In genomic region chr11:116531371-116532191, GRCm38 (mm10) we compare ENCODE assay signal across 8 mouse cellular contexts. TPM values are rescaled to one million over a fixed set of nuclear protein-coding genes. Genes with fewer than 3 reads are reported as not detected.
A peak's percentile ranks its signal among the peaks of the same experiment; 100 is the strongest.
DNase-seq lines count a peak whose midpoint lies in the region; ATAC-seq and TF ChIP-seq lines count a peak whose summit lies in the region.

No protein-coding gene starts in this region.

- WGBS in hindbrain, embryonic 11.5 days: 3% methylated on average over 48 of the region's 48 CpGs
- WGBS in liver, embryonic 15.5 days (ENCODE audit: insufficient replicate concordance): 3% methylated on average over 48 of the region's 48 CpGs
- 2% methylated on average over 48 of the region's 48 CpGs for WGBS in stomach, embryonic 16.5 days

- ATAC-seq in hindbrain, embryonic 11.5 days (ENCODE audit: low FRiP score): no peak
- ATAC-seq in liver, embryonic 15.5 days (ENCODE audit: insufficient read depth): no peak
- ATAC-seq in stomach, embryonic 16.5 days (ENCODE audit: insufficient read depth, low FRiP score): no peak

- H3K4me2 ChIP-seq in hindbrain, embryonic 11.5 days (replicated peaks; ENCODE audit: low read depth, low read length): peak overlapping the region; percentile 77
- peak overlapping the region; percentile 99 for H3K4me2 ChIP-seq in liver, embryonic 15.5 days
- H3K4me2 ChIP-seq in stomach, embryonic 16.5 days (ENCODE audit: low read depth, low read length): peak overlapping the region; percentile 97

- no peak for TF ChIP-seq CTCF in brain, embryonic 14.5 days (IDR thresholded peaks at IDR 0.05; ENCODE audit: borderline replicate concordance, extremely low read depth, insufficient read depth, insufficient read length)

- H3K27ac ChIP-seq in hindbrain, embryonic 11.5 days (ENCODE audit: low read depth, low read length): 0 out of 2 replicates have a peak overlapping the region, but pooled peaks have one; percentile 8
- peak overlapping the region; percentile 99 for H3K27ac ChIP-seq in liver, embryonic 15.5 days (replicated peaks)
- peak overlapping the region; percentile 41 for H3K27ac ChIP-seq in stomach, embryonic 16.5 days (ENCODE audit: low read length)

- peak overlapping the region; percentile 46 for H3K4me3 ChIP-seq in hindbrain, embryonic 11.5 days (ENCODE audit: low read depth, low read length)
- H3K4me3 ChIP-seq in liver, embryonic 15.5 days (replicated peaks): peak overlapping the region; percentile 76
- H3K4me3 ChIP-seq in stomach, embryonic 16.5 days (replicated peaks; ENCODE audit: low read length): peak overlapping the region; percentile 65

- H3K9me3 ChIP-seq in hindbrain, embryonic 11.5 days (ENCODE audit: control insufficient read depth, low read length): no peaks in the 10 kb centered on the region
- H3K9me3 ChIP-seq in liver, embryonic 15.5 days (replicated peaks): no peaks in the 10 kb centered on the region
- H3K9me3 ChIP-seq in stomach, embryonic 16.5 days (replicated peaks; ENCODE audit: control insufficient read depth, low read length): no peaks in the 10 kb centered on the region

- peak overlapping the region; percentile 3; the same call in 1 of the 2 replicates for H3K9ac ChIP-seq in hindbrain, embryonic 11.5 days (ENCODE audit: low read depth, low read length)
- H3K9ac ChIP-seq in liver, embryonic 15.5 days: peak overlapping the region; percentile 95
- H3K9ac ChIP-seq in stomach, embryonic 16.5 days (ENCODE audit: low read length): peak overlapping the region; percentile 78

- H3K4me1 ChIP-seq in hindbrain, embryonic 11.5 days (replicated peaks; ENCODE audit: control insufficient read depth, insufficient read depth, low read length): peaks cover 27% of the 10 kb centered on the region
- peaks cover 69% of the 10 kb centered on the region for H3K4me1 ChIP-seq in liver, embryonic 15.5 days (replicated peaks)
- peaks cover 35% of the 10 kb centered on the region for H3K4me1 ChIP-seq in stomach, embryonic 16.5 days (ENCODE audit: control insufficient read depth, insufficient read depth, low read length)

- TF ChIP-seq POLR2A in brain, embryonic 14.5 days (IDR thresholded peaks at IDR 0.05; ENCODE audit: borderline replicate concordance, extremely low read depth, insufficient read depth, insufficient read length, poor library complexity, severe bottlenecking): no peak

- DNase-seq in kidney, adult 18-20 months: peak; percentile 22
- DNase-seq in kidney, postnatal 25 days: no peak
- DNase-seq in brain, embryonic 14.5 days (ENCODE audit: low read depth): peak; percentile 20
- DNase-seq in hindbrain, embryonic 11.5 days (ENCODE audit: low spot score): peak; percentile 55
- no peak for DNase-seq in yolk sac, embryonic 10.5 days (ENCODE audit: low spot score)
- DNase-seq in adrenal gland, adult 18-20 months (ENCODE audit: low spot score in 2 of 2): no peak

- H3K36me3 ChIP-seq in hindbrain, embryonic 11.5 days (ENCODE audit: control insufficient read depth, insufficient read depth, low read length): no peaks in the 10 kb centered on the region
- H3K36me3 ChIP-seq in liver, embryonic 15.5 days (replicated peaks): peaks cover 21% of the 10 kb centered on the region
- no peaks in the 10 kb centered on the region for H3K36me3 ChIP-seq in stomach, embryonic 16.5 days (ENCODE audit: control insufficient read depth, insufficient read depth, low read length)

- H3K27me3 ChIP-seq in hindbrain, embryonic 11.5 days (ENCODE audit: control insufficient read depth, insufficient read depth, low read length): peaks cover 34% of the 10 kb centered on the region
- H3K27me3 ChIP-seq in liver, embryonic 15.5 days: peaks cover 68% of the 10 kb centered on the region
- H3K27me3 ChIP-seq in stomach, embryonic 16.5 days (ENCODE audit: control insufficient read depth, insufficient read depth, low read length): peaks cover 9% of the 10 kb centered on the region

RNA-seq across cellular contexts. Expression of gene Sphk1, which starts 0.9 kb away (rescaled TPM):
- polyA plus RNA-seq in brain, embryonic 14.5 days (2012; rRNA removed): 2.4 and 3.6 TPM in 2 replicates
- polyA plus RNA-seq in hindbrain, embryonic 11.5 days (2014; fragmentation: Nextera tagmentation; extraction: Ambion mirVana): 8.1 and 10.0 TPM in 2 replicates
- polyA plus RNA-seq in liver, embryonic 15.5 days (2015; fragmentation: Nextera tagmentation; extraction: Ambion mirVana): 28.8 and 32.7 TPM in 2 replicates
- polyA plus RNA-seq in stomach, embryonic 16.5 days (2015; fragmentation: Nextera tagmentation; extraction: Ambion mirVana): 12.4 and 15.3 TPM in 2 replicates
- total RNA-seq in adrenal gland, adult 18-20 months (2021): 1 to 10 TPM; 1.9 to 2.5 TPM

RNA-seq across cellular contexts. Expression of gene Prpsap1, which starts 37.6 kb away (rescaled TPM):
- polyA plus RNA-seq in brain, embryonic 14.5 days (2012; rRNA removed): 120 and 132 TPM in 2 replicates
- polyA plus RNA-seq in hindbrain, embryonic 11.5 days (2014; fragmentation: Nextera tagmentation; extraction: Ambion mirVana): 164 and 169 TPM in 2 replicates
- 45.1 and 49.0 TPM in 2 replicates for polyA plus RNA-seq in liver, embryonic 15.5 days (2015; fragmentation: Nextera tagmentation; extraction: Ambion mirVana)
- polyA plus RNA-seq in stomach, embryonic 16.5 days (2015; fragmentation: Nextera tagmentation; extraction: Ambion mirVana): 190 and 195 TPM in 2 replicates
- total RNA-seq in adrenal gland, adult 18-20 months (2021): 100 to 1,000 TPM in 1 of 2 experiments, 10 to 100 TPM in 1; 67.7 to 102 TPM

RNA-seq across cellular contexts. Expression of gene Ube2o, which starts 49.7 kb away (rescaled TPM):
- polyA plus RNA-seq in brain, embryonic 14.5 days (2012; rRNA removed): 54.3 and 68.5 TPM in 2 replicates
- polyA plus RNA-seq in hindbrain, embryonic 11.5 days (2014; fragmentation: Nextera tagmentation; extraction: Ambion mirVana): 17.5 and 18.8 TPM in 2 replicates
- polyA plus RNA-seq in liver, embryonic 15.5 days (2015; fragmentation: Nextera tagmentation; extraction: Ambion mirVana): 38.1 and 51.7 TPM in 2 replicates
- 4.8 and 5.1 TPM in 2 replicates for polyA plus RNA-seq in stomach, embryonic 16.5 days (2015; fragmentation: Nextera tagmentation; extraction: Ambion mirVana)
- 10 to 100 TPM; 27.6 to 29.0 TPM for total RNA-seq in adrenal gland, adult 18-20 months (2021)

RNA-seq across cellular contexts. Expression of gene Aanat, which starts 54.7 kb away (rescaled TPM):
- polyA plus RNA-seq in brain, embryonic 14.5 days (2012; rRNA removed): 1.2 and 2.7 TPM in 2 replicates
- polyA plus RNA-seq in hindbrain, embryonic 11.5 days (2014; fragmentation: Nextera tagmentation; extraction: Ambion mirVana): not detected in 2 replicates
- not detected in 2 replicates for polyA plus RNA-seq in liver, embryonic 15.5 days (2015; fragmentation: Nextera tagmentation; extraction: Ambion mirVana)
- polyA plus RNA-seq in stomach, embryonic 16.5 days (2015; fragmentation: Nextera tagmentation; extraction: Ambion mirVana): not detected in 2 replicates
- total RNA-seq in adrenal gland, adult 18-20 months (2021): not detected

Comparison
In these comparisons a context has a peak if more than half of its experiments do, and no peak if none do; other contexts are left out.
1. DNase-seq: peak in kidney, adult 18-20 months (single experiment), brain, embryonic 14.5 days (single experiment) and hindbrain, embryonic 11.5 days (single experiment); none in kidney, postnatal 25 days (0 of 2), yolk sac, embryonic 10.5 days (single experiment) and adrenal gland, adult 18-20 months (0 of 2).
2. H3K27ac ChIP-seq: peak in every context shown above with its lines; median percentile 99 in liver, embryonic 15.5 days; 41 in stomach, embryonic 16.5 days; 8 in hindbrain, embryonic 11.5 days.
3. H3K9ac ChIP-seq: peak in every context shown above with its lines; median percentile 95 in liver, embryonic 15.5 days; 78 in stomach, embryonic 16.5 days; 3 in hindbrain, embryonic 11.5 days.
4. Peak in every context shown above with its lines, with median percentiles within 50 percentile points of each other: H3K4me2 ChIP-seq and H3K4me3 ChIP-seq.